Mouse (Mus musculus): ENCODE measurements around the gene Col25a1. TPM values are rescaled to one million over a fixed set of nuclear protein-coding genes. Genes with fewer than 3 reads are reported as not detected.

Gene Col25a1
- polyA plus RNA-seq, 1 experiment from 2014 or later: 7.9 TPM

DNA sequence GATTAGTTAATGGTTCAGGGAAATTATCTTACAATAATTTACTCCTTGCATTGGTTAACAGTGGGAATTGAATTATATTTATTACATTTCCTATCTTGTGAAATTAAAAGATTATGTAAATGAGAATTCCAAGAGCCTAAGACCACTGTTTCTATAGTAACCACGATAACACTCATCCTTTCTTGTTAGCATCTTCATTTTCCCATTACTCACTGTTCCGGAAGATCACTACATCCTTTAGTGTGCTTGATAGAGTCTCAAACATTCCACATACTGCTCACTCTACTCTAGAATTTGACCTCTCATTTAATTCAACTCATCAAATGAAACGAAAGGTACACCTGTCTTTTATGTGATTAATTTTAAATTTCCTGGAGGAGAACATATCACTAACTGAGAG is 370.4 kb downstream of the Col25a1 start:
- no peak overlapping the region for H3K9ac ChIP-seq (replicated peaks; ENCODE audit: low read depth, low read length)
- WGBS: 78% methylated on average over 3 of the region's 3 CpGs
- H3K36me3 ChIP-seq (ENCODE audit: control insufficient read depth, insufficient read depth, low read length): no peaks in the 10 kb centered on the region
- H3K4me2 ChIP-seq (replicated peaks; ENCODE audit: low read depth, low read length): no peak overlapping the region
- no peaks in the 10 kb centered on the region for H3K9me3 ChIP-seq (ENCODE audit: control insufficient read depth, low read depth, low read length)
- H3K27me3 ChIP-seq (ENCODE audit: control insufficient read depth, insufficient read depth, low read length): no peaks in the 10 kb centered on the region
- H3K4me1 ChIP-seq (ENCODE audit: control insufficient read depth, insufficient read depth, low read length): no peaks in the 10 kb centered on the region
- no peak for ATAC-seq (ENCODE audit: insufficient number of reproducible peaks, insufficient read depth, low FRiP score, low read depth)
- no peak overlapping the region for H3K4me3 ChIP-seq (ENCODE audit: low read depth, low read length)
- no peak overlapping the region for H3K27ac ChIP-seq (ENCODE audit: low read length)

DNA sequence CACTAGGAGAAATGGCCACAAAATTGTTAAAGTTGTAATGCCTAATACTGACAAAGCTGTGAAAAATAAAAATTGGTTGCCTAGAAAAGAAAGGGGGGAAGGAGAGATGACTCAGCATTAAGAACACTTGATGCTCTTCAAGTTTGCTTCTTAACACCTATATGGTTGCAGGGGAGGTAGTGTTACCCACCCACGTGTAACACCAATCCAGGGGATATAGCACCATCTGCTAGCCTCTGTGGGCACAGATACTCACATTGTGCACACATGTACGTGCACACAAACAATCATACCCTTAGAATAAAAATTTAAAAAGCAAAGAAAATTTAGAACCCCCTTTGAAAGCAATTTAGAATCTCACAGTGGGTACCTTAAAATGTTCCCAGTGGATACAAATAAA is 377.0 kb downstream of the Col25a1 start:
- WGBS: 95% methylated on average over 2 of the region's 2 CpGs
- H3K36me3 ChIP-seq (ENCODE audit: control insufficient read depth, insufficient read depth, low read length): no peaks in the 10 kb centered on the region
- ATAC-seq (ENCODE audit: insufficient number of reproducible peaks, insufficient read depth, low FRiP score, low read depth): no peak

DNA sequence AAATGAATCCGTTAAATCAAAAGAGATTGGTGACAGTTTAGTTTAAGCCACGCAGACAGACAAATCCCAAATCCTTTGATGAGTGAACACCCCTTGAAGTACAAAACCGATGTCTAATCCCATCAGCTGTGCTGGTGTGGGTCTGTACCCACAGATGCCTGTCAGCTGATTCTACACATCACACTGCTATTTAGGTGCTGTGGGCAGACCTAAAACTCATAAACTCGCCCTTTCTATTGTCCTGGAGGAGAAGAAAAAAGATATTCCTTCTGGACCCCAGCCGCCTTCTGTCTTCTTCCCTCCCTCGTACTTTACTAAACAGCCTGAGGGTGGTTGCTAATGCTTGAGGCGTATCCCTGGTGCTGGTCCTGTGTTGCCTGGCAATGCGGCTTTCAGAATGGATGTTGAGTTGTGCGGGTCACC is 387.2 kb downstream of the Col25a1 start:
- no peaks in the 10 kb centered on the region for H3K9me3 ChIP-seq (ENCODE audit: control insufficient read depth, low read depth, low read length)
- 71% methylated on average over 9 of the region's 9 CpGs for WGBS
- no peak overlapping the region for H3K9ac ChIP-seq (replicated peaks; ENCODE audit: low read depth, low read length)
- no peaks in the 10 kb centered on the region for H3K27me3 ChIP-seq (ENCODE audit: control insufficient read depth, insufficient read depth, low read length)
- ATAC-seq (ENCODE audit: insufficient number of reproducible peaks, insufficient read depth, low FRiP score, low read depth): no peak
- H3K27ac ChIP-seq (ENCODE audit: low read length): no peak overlapping the region
- H3K4me2 ChIP-seq (replicated peaks; ENCODE audit: low read depth, low read length): no peak overlapping the region
- no peaks in the 10 kb centered on the region for H3K36me3 ChIP-seq (ENCODE audit: control insufficient read depth, insufficient read depth, low read length)
- H3K4me3 ChIP-seq (ENCODE audit: low read depth, low read length): no peak overlapping the region
- H3K4me1 ChIP-seq (ENCODE audit: control insufficient read depth, insufficient read depth, low read length): no peaks in the 10 kb centered on the region

More for the DNA sequence above, 377.0 kb downstream of the Col25a1 start:
- no peaks in the 10 kb centered on the region for H3K9me3 ChIP-seq (ENCODE audit: control insufficient read depth, low read depth, low read length)
- no peak overlapping the region for H3K9ac ChIP-seq (replicated peaks; ENCODE audit: low read depth, low read length)
- H3K4me2 ChIP-seq (replicated peaks; ENCODE audit: low read depth, low read length): no peak overlapping the region
- no peak overlapping the region for H3K27ac ChIP-seq (ENCODE audit: low read length)
- no peaks in the 10 kb centered on the region for H3K27me3 ChIP-seq (ENCODE audit: control insufficient read depth, insufficient read depth, low read length)
- no peak overlapping the region for H3K4me3 ChIP-seq (ENCODE audit: low read depth, low read length)
- no peaks in the 10 kb centered on the region for H3K4me1 ChIP-seq (ENCODE audit: control insufficient read depth, insufficient read depth, low read length)

DNA sequence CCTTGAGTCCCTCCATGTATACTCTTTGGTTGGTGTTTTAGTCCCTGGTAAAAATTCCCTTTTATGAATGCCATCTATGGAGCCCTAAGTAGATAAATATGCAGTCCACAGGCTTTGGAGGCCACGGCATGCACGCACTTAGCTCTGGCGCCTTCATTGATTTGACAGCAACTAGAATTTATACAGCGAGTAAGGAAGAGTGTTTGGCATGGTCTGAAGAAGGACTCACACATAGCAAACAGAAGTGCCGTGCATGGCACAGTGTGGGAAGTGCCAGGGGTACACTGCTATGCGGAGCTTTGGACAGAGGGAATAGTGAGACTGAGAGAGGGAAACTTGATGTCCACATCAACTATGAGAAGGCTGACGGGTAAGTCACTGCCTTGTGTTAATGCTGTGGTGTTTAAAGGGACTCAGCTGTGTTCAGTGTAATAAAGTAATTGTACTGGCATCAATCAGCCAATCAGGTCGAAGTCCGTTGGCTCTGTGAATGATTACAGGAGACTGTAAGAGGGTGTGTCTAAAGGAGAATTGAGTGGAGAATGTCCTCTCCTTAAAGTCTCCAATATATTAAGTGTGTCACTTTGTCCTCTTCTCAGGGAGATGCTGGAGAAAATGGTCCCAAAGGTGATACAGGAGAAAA is 390.7 kb downstream of the Col25a1 start:
- 81% methylated on average over 9 of the region's 9 CpGs for WGBS
- Histone ChIP-seq H3K4me1 (ENCODE audit: control insufficient read depth, insufficient read depth, low read length) (no peaks in the 10 kb centered on the region), H3K4me2 (replicated peaks; ENCODE audit: low read depth, low read length) (no peak overlapping the region), H3K4me3 (ENCODE audit: low read depth, low read length) (no peak overlapping the region), H3K9me3 (ENCODE audit: control insufficient read depth, low read depth, low read length) (no peaks in the 10 kb centered on the region), H3K9ac (replicated peaks; ENCODE audit: low read depth, low read length) (no peak overlapping the region), H3K36me3 (ENCODE audit: control insufficient read depth, insufficient read depth, low read length) (no peaks in the 10 kb centered on the region), H3K27me3 (ENCODE audit: control insufficient read depth, insufficient read depth, low read length) (no peaks in the 10 kb centered on the region), H3K27ac (ENCODE audit: low read length) (no peak overlapping the region)
- no peak for ATAC-seq (ENCODE audit: insufficient number of reproducible peaks, insufficient read depth, low FRiP score, low read depth)

DNA sequence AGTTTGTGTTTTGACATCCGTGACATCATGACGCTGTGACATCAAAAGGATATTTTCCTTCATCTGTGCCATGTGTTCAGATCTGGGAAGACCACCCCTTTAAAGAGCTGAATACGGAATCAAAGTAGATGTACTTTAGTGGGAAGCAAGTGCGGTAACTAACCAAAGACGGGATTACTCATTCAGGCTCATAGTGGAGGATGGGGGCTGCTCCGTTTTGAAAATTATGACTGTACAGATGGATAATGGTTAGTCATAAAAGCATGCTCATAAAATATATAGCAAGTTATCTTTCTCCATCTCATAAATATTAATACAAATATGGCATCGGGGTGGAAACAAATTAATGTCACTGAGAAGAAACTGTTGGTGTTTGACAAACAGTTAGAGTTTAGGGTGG is 391.7 kb downstream of the Col25a1 start:
- no peaks in the 10 kb centered on the region for H3K36me3 ChIP-seq (ENCODE audit: control insufficient read depth, insufficient read depth, low read length)
- H3K4me2 ChIP-seq (replicated peaks; ENCODE audit: low read depth, low read length): no peak overlapping the region
- H3K9me3 ChIP-seq (ENCODE audit: control insufficient read depth, low read depth, low read length): no peaks in the 10 kb centered on the region
- ATAC-seq (ENCODE audit: insufficient number of reproducible peaks, insufficient read depth, low FRiP score, low read depth): no peak
- H3K27me3 ChIP-seq (ENCODE audit: control insufficient read depth, insufficient read depth, low read length): no peaks in the 10 kb centered on the region
- no peak overlapping the region for H3K9ac ChIP-seq (replicated peaks; ENCODE audit: low read depth, low read length)
- no peak overlapping the region for H3K4me3 ChIP-seq (ENCODE audit: low read depth, low read length)
- WGBS: 81% methylated on average over 7 of the region's 7 CpGs
- H3K4me1 ChIP-seq (ENCODE audit: control insufficient read depth, insufficient read depth, low read length): no peaks in the 10 kb centered on the region
- no peak overlapping the region for H3K27ac ChIP-seq (ENCODE audit: low read length)

DNA sequence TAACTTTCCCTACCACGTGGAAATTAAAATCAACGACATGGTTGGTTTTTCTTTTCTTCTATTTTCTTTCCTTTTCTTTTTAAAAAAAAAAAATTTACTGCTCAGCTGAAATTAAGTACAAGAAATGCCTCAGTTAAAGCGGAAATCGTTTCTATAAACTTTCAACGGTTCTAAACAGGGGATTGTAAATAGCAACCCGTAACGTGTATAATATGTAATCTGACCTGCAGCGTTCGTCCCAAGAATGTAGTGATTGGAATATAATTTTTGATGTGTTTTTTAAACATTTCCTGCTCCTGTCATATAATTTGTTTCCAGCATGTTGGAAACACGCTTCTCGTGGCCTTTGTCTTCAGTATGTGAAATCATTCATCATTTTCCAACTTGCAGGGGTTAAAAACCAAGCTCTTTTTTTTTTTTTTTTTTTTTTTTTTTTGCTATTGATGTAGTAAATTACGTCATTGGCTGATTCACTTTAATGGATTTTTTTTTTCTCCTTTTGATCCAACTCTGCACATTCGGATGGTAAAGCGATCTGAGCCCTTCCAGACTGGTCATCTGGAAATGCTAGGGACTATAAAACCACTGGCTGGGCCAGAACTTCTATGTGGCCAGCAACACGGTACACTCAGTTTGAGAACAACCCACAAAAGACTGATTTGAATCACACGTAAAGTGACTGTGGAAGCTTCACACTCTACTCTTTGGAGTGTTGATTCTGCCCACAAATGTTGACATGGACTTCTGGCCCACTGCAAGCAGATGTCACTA is 393.3 kb downstream of the Col25a1 start:
- no peaks in the 10 kb centered on the region for H3K36me3 ChIP-seq (ENCODE audit: control insufficient read depth, insufficient read depth, low read length)
- no peak for ATAC-seq (ENCODE audit: insufficient number of reproducible peaks, insufficient read depth, low FRiP score, low read depth)
- no peaks in the 10 kb centered on the region for H3K27me3 ChIP-seq (ENCODE audit: control insufficient read depth, insufficient read depth, low read length)
- H3K9me3 ChIP-seq (ENCODE audit: control insufficient read depth, low read depth, low read length): no peaks in the 10 kb centered on the region
- no peak overlapping the region for H3K4me3 ChIP-seq (ENCODE audit: low read depth, low read length)
- no peak overlapping the region for H3K27ac ChIP-seq (ENCODE audit: low read length)
- no peak overlapping the region for H3K4me2 ChIP-seq (replicated peaks; ENCODE audit: low read depth, low read length)
- no peak overlapping the region for H3K9ac ChIP-seq (replicated peaks; ENCODE audit: low read depth, low read length)
- 61% methylated on average over 16 of the region's 16 CpGs for WGBS
- no peaks in the 10 kb centered on the region for H3K4me1 ChIP-seq (ENCODE audit: control insufficient read depth, insufficient read depth, low read length)

DNA sequence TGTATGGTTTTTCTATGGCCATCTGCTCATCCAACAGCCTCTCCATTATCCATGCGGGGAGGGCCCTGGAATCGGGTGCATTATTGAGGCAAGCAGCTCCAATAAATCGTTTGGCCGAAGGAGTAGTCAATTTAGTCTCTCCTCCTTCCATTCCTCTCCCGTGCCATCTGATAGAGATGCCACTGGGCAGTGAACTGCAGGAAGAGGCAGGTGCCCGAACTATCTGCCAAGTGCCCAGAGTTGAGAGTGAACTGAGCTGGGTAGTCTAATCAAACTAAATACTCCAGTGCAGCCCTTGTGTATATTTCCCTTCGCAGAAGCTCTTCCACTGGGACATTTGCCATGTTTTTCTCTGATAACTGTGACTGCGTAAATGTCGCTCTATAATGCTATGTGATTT is 403.7 kb downstream of the Col25a1 start:
- Histone ChIP-seq H3K36me3 (ENCODE audit: control insufficient read depth, insufficient read depth, low read length) (no peaks in the 10 kb centered on the region), H3K9me3 (ENCODE audit: control insufficient read depth, low read depth, low read length) (no peaks in the 10 kb centered on the region), H3K4me2 (replicated peaks; ENCODE audit: low read depth, low read length) (no peak overlapping the region), H3K27me3 (ENCODE audit: control insufficient read depth, insufficient read depth, low read length) (no peaks in the 10 kb centered on the region), H3K4me3 (ENCODE audit: low read depth, low read length) (no peak overlapping the region), H3K4me1 (ENCODE audit: control insufficient read depth, insufficient read depth, low read length) (no peaks in the 10 kb centered on the region), H3K9ac (replicated peaks; ENCODE audit: low read depth, low read length) (no peak overlapping the region), H3K27ac (ENCODE audit: low read length) (no peak overlapping the region)
- no peak for ATAC-seq (ENCODE audit: insufficient number of reproducible peaks, insufficient read depth, low FRiP score, low read depth)
- WGBS: 83% methylated on average over 9 of the region's 9 CpGs

DNA sequence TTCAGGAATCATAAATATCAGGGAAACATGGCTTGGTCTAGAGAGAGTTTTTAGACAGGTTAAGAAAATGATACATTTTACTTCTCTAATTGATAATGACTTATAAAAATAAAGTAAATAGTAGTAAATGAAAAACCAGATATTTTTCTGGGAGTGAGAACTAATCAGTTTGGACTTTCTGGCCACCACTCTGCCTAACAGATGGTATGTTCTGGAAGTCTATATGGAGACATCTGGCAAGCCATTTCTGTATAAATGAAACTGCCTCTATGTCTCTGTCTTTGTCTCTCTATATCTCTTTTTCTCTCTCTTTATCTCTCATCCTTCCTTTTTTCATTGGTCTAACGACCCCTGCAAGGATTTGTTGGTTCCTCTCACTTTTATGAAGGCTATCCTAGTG is 410.2 kb downstream of the Col25a1 start:
- Histone ChIP-seq H3K4me2 (replicated peaks; ENCODE audit: low read depth, low read length) (no peak overlapping the region), H3K27ac (ENCODE audit: low read length) (no peak overlapping the region), H3K4me3 (ENCODE audit: low read depth, low read length) (no peak overlapping the region), H3K36me3 (ENCODE audit: control insufficient read depth, insufficient read depth, low read length) (no peaks in the 10 kb centered on the region), H3K9me3 (ENCODE audit: control insufficient read depth, low read depth, low read length) (no peaks in the 10 kb centered on the region), H3K27me3 (ENCODE audit: control insufficient read depth, insufficient read depth, low read length) (no peaks in the 10 kb centered on the region), H3K9ac (replicated peaks; ENCODE audit: low read depth, low read length) (no peak overlapping the region), H3K4me1 (ENCODE audit: control insufficient read depth, insufficient read depth, low read length) (no peaks in the 10 kb centered on the region)
- WGBS: 59% methylated on average over 1 of the region's 1 CpGs
- no peak for ATAC-seq (ENCODE audit: insufficient number of reproducible peaks, insufficient read depth, low FRiP score, low read depth)

Measured in stomach, embryonic 14.5 days (tissue).